Mouse (Mus musculus) heart, adult 2 months (tissue): Measurements from ENCODE around the gene A430078G23Rik.
"Not testable (repeated sequence)": the region's sequence is repeated elsewhere in the genome, so short reads cannot be mapped to it uniquely, and the experiment has no call there.

Experiments
- CTCF ChIP-seq: fragments of 200-600 bp; IDR thresholded peaks from 2 replicates; pipeline ENCODE4 v1.8.1; 2022; ENCODE audit warnings: antibody characterized with exemption, mild to moderate bottlenecking, moderate library complexity
- EP300 ChIP-seq: fragments of 200-500 bp; IDR thresholded peaks from 2 replicates; pipeline ENCODE4 v1.6.1; 2011; ENCODE audit warnings: low read depth, low read length, control low read depth; ENCODE audit not compliant: insufficient read depth
- POLR2A ChIP-seq: fragments of 200-500 bp; IDR thresholded peaks from 2 replicates; pipeline ENCODE4 v1.6.1; 2011; ENCODE audit warnings: mild to moderate bottlenecking, low read depth, low read length, control low read depth; ENCODE audit not compliant: insufficient read depth

- not testable (repeated sequence) for TF ChIP-seq CTCF, POLR2A, EP300
Measured at GRCm38 (mm10) chr8:3337525-3337824, 15.7 kb upstream of the A430078G23Rik start.
